Mouse (Mus musculus) heart, adult 2 months (tissue): ENCODE measurements around the gene Ptprn.

Source experiments
- CTCF ChIP-seq: fragments of 200-600 bp; IDR thresholded peaks from 2 replicates; pipeline ENCODE4 v1.8.1; 2022; ENCODE audit warnings: antibody characterized with exemption, mild to moderate bottlenecking, moderate library complexity
- EP300 ChIP-seq: fragments of 200-500 bp; IDR thresholded peaks from 2 replicates; pipeline ENCODE4 v1.6.1; 2011; ENCODE audit warnings: low read depth, low read length, control low read depth; ENCODE audit not compliant: insufficient read depth
- POLR2A ChIP-seq: fragments of 200-500 bp; IDR thresholded peaks from 2 replicates; pipeline ENCODE4 v1.6.1; 2011; ENCODE audit warnings: mild to moderate bottlenecking, low read depth, low read length, control low read depth; ENCODE audit not compliant: insufficient read depth

DNA sequence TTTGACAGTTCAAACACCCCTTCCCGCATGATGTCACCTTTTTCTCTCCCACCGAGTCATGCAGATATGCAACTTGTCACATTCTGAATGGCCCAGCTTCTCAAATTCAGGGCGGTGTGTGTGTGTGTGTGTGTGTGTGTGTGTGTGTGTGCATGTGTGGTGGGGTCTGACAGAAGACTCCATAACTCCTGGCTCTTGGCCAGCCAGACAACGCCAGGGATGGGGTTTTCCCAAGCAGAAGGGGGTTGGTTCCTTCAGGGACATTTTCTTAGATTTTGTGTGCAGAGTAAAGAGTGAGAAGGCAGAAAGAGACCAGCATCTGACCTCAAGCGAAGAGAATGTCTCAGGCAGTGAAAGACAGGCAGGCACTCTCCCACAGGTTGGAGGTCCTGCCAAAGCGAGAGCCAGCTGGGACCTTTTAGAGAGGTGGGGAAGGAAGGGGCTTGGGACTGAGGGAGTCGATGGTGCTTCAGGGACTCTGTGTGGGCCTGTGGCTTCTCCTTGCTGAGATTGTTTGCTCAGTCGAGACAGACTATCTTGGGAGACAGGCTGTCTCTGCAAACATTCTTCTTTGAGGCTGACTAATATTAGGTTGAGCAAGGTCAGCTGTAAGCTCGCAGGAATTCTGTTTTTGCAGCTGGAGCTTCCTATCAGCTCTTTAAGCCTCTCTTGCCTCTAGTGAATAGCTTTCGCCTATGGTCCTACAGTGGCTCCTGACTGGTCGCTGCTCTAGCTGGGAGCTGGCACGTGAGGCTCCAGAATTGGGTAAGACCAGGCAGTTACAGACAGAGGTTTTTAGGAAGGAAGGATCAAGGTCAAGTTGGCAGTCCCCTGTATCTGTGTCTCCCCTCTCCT, 28.4 kb upstream of the Ptprn start:
- TF ChIP-seq EP300 (no peak), CTCF (no peak), POLR2A (no peak)
